Mouse (Mus musculus) T-helper 1 cell (primary cell): ENCODE data around the gene Cyth4.

Experiments used
- in situ Hi-C: fragments of 300-600 bp; cut with MboI, MseI; formaldehyde crosslinking; loops from one replicate; pipeline ENCODE4 v1.15.1; 2025; ENCODE audit warnings: high pct_unique_total_duplicates

The Cyth4 gene

GRCm38 (mm10) chr15:78585404-78585803 is 11.4 kb upstream of the Cyth4 start:
- in situ Hi-C loops, result no loop called here

GRCm38 (mm10) chr15:78587050-78587994 is 9.5 kb upstream of the Cyth4 start:
- in situ Hi-C loops, result no loop called here

- in situ Hi-C loops, result no loop called here
Observed at GRCm38 (mm10) chr15:78588049-78588448, 8.8 kb upstream of the Cyth4 start.

GRCm38 (mm10) chr15:78588900-78589299 is 7.9 kb upstream of the Cyth4 start:
- in situ Hi-C loops, result no loop called here

- in situ Hi-C loops, result no loop called here
Observed at GRCm38 (mm10) chr15:78589936-78590335, 6.9 kb upstream of the Cyth4 start.

GRCm38 (mm10) chr15:78590785-78591184 is 6.1 kb upstream of the Cyth4 start:
- in situ Hi-C loops, result no loop called here

GRCm38 (mm10) chr15:78591680-78592451 is 5.0 kb upstream of the Cyth4 start:
- in situ Hi-C loops, result no loop called here

- in situ Hi-C loops, result no loop called here
Observed at GRCm38 (mm10) chr15:78592452-78592968, 4.3 kb upstream of the Cyth4 start.

- in situ Hi-C loops, result no loop called here
Observed at GRCm38 (mm10) chr15:78593896-78594425, 2.9 kb upstream of the Cyth4 start.

- in situ Hi-C loops, result no loop called here
Observed at GRCm38 (mm10) chr15:78594831-78595230, 2.0 kb upstream of the Cyth4 start.

- in situ Hi-C loops, result no loop called here
Observed at GRCm38 (mm10) chr15:78595468-78595867, 1.4 kb upstream of the Cyth4 start.

- in situ Hi-C loops, result no loop called here
Observed at GRCm38 (mm10) chr15:78596504-78596903, 343 bp upstream of the Cyth4 start.

GRCm38 (mm10) chr15:78597729-78598128 is 882 bp downstream of the Cyth4 start:
- in situ Hi-C loops, result no loop called here

- in situ Hi-C loops, result no loop called here
Observed at GRCm38 (mm10) chr15:78599124-78599523, 2.3 kb downstream of the Cyth4 start.

- in situ Hi-C loops, result no loop called here
Observed at GRCm38 (mm10) chr15:78599529-78600193, 2.8 kb downstream of the Cyth4 start.

GRCm38 (mm10) chr15:78601180-78601579 is 4.3 kb downstream of the Cyth4 start:
- in situ Hi-C loops, result no loop called here

- in situ Hi-C loops, result no loop called here
Observed at GRCm38 (mm10) chr15:78604255-78604654, 7.4 kb downstream of the Cyth4 start.

GRCm38 (mm10) chr15:78605371-78605791 is 8.5 kb downstream of the Cyth4 start:
- in situ Hi-C loops, result no loop called here

- in situ Hi-C loops, result no loop called here
Observed at GRCm38 (mm10) chr15:78606059-78606458, 9.2 kb downstream of the Cyth4 start.

GRCm38 (mm10) chr15:78607463-78607862 is 10.6 kb downstream of the Cyth4 start:
- in situ Hi-C loops, result no loop called here

GRCm38 (mm10) chr15:78610705-78611462 is 14.0 kb downstream of the Cyth4 start:
- in situ Hi-C loops, result no loop called here
